Mouse (Mus musculus) liver, embryonic 14.5 days (tissue): ENCODE data around the gene Cdh16.

ENCODE experiments used
- CTCF ChIP-seq: IDR thresholded peaks from 2 replicates; pipeline ENCODE4 v1.5.1; 2016; ENCODE audit warnings: antibody characterized with exemption, low read depth, control low read depth
- EP300 ChIP-seq: IDR thresholded peaks from 2 replicates; pipeline ENCODE4 v1.6.1; 2016; ENCODE audit warnings: antibody characterized with exemption, low read depth

- TF ChIP-seq EP300 (no peak), CTCF (no peak)
These were observed 9.1 kb upstream of the Cdh16 start for GRCm38 (mm10) chr8:104633156-104633744.
